Mouse (Mus musculus) embryonic fibroblast, embryonic 13.5 days (primary cell): ENCODE measurements around the gene Zfp292.

Experiments
- CTCF ChIP-seq: IDR thresholded peaks from 2 replicates; pipeline ENCODE4 v1.5.1; 2011; ENCODE audit warnings: mild to moderate bottlenecking, control low read depth, low read length, moderate library complexity, borderline replicate concordance; ENCODE audit not compliant: insufficient read depth
- POLR2A ChIP-seq: IDR thresholded peaks from 2 replicates; pipeline ENCODE4 v1.6.1; 2011; ENCODE audit warnings: low read depth, mild to moderate bottlenecking, control low read depth, low read length, moderate library complexity

GRCm38 (mm10) chr4:34858903-34859302 lies 23.9 kb downstream of the Zfp292 start:
- TF ChIP-seq CTCF (no peak), POLR2A (no peak)
